Mouse (Mus musculus): ENCODE results near the gene Zfp423. TPM values are rescaled to one million over a fixed set of nuclear protein-coding genes. Genes with fewer than 3 reads are reported as not detected.

Gene Zfp423
- polyA plus RNA-seq, 1 experiment from 2014 or later = 10.4 TPM

DNA sequence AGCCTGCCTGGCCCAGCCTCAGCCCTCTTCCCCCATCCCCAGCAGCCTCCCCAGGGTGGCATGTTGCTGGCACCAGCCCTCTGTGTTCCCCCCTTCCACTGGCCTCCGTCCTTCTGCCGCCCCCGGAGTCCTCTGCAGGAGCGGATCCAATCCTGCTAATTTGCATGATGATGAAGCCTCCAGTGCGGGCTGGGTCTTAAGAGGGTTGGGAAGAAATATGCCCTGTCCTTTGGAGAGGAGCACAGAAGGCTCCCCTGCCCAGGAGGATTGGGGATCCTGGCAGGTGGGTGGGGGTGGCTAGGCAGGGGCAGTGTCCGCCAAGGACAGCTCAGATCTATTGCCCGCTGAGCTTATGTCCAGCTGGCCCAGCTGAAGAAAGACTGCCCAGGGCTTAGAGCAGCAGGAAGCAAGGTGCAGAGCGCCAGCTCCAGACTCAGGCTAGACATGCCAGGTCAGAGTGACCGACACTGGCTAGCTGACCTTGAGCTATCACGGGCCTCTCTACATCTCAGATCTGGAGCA lies 256.5 kb downstream of the Zfp423 start:
- Histone ChIP-seq H3K4me3 (no peak overlapping the region), H3K4me1 (peaks cover 32% of the 10 kb centered on the region), H3K9me3 (no peaks in the 10 kb centered on the region), H3K36me3 (no peaks in the 10 kb centered on the region), H3K27ac (peak overlapping the region; percentile 17; the same call in 1 of the 2 replicates), H3K27me3 (ENCODE audit: insufficient read depth, poor library complexity, severe bottlenecking) (peaks cover 12% of the 10 kb centered on the region; the same call in 1 of the 2 replicates)
- WGBS = 41% methylated on average over 10 of the region's 10 CpGs
- DNase-seq (ENCODE audit: low spot score) = no peak

DNA sequence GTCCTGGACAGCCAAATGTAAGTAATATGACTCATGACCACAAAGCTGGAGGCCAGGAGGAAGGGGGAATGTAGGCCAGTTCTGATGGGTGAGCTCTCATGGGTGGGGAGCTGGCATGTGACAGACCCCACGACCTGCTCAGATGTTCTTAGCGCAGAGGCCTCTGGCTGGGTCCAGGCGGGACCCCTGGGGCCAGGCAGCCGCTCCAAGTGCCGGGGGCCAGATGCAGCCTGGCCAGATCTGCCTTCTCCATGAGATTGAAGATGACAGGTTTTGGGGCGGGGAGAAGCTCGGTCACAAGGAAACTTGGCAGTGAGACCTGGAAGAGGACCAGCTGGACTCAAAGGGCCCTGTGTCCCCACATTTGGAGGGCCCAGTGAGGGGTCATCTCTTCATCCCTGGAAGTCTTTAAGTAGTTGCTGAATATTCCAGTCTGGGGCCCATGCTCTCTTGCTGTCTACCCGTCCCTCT lies 257.3 kb downstream of the Zfp423 start:
- WGBS = 64% methylated on average over 8 of the region's 8 CpGs
- DNase-seq (ENCODE audit: low spot score) = no peak
- H3K27me3 ChIP-seq (ENCODE audit: insufficient read depth, poor library complexity, severe bottlenecking) = peaks cover 6% of the 10 kb centered on the region; the same call in 1 of the 2 replicates

DNA sequence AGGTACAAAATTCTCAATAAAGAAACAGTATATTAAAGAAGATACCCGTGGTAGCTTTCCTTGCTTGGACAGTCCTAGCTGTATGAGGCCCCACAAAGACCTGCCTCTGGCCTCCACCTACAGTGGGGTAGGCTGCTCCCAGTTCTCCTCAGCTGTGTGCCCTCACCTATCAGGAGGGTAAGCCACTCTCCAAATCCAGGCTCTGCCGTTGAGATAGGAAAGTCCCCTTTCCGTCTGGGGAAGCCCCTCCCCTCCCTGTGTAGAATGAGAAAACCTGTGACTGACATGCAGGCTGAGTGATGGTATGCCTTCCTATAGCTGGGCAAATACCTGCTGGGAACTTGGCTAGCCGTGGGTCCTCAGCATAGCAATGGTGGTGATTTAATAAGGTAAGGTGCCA lies 257.8 kb downstream of the Zfp423 start:
- H3K27ac ChIP-seq = no peak overlapping the region
- peaks cover 31% of the 10 kb centered on the region for H3K4me1 ChIP-seq
- 0 out of 2 replicates have a peak, but pooled peaks cover 3% of the 10 kb centered on the region for H3K27me3 ChIP-seq (ENCODE audit: insufficient read depth, poor library complexity, severe bottlenecking)
- no peak overlapping the region for H3K4me3 ChIP-seq
- no peaks in the 10 kb centered on the region for H3K9me3 ChIP-seq
- 54% methylated on average over 4 of the region's 4 CpGs for WGBS
- H3K36me3 ChIP-seq = no peaks in the 10 kb centered on the region
- no peak for DNase-seq (ENCODE audit: low spot score)

More for the DNA sequence above, 257.3 kb downstream of the Zfp423 start:
- Histone ChIP-seq H3K36me3 (no peaks in the 10 kb centered on the region), H3K27ac (no peak overlapping the region), H3K4me3 (no peak overlapping the region), H3K9me3 (no peaks in the 10 kb centered on the region), H3K4me1 (peaks cover 31% of the 10 kb centered on the region)

DNA sequence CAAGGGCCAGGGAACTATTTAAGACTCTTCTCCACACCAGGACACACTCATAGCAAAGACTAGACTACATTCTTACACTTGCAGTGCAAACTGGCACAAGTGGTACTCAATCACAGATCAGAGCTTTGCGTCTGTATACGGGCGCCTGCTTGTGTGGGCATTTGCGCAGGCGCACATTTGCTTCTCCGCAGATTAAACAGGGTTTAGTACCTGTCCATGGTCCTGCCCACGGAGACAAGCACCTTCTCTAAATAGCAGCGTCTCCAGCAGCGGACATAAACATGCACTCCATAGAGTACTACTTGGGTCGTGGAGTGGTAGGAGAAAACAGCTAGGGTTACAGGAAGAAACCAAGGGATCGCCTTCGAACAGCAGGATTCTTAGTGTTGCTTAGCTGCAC lies 259.1 kb downstream of the Zfp423 start:
- H3K36me3 ChIP-seq = no peaks in the 10 kb centered on the region
- H3K9me3 ChIP-seq = no peaks in the 10 kb centered on the region
- 43% methylated on average over 12 of the region's 12 CpGs for WGBS
- H3K27me3 ChIP-seq (ENCODE audit: insufficient read depth, poor library complexity, severe bottlenecking) = 0 out of 2 replicates have a peak, but pooled peaks cover 3% of the 10 kb centered on the region
- no peak for DNase-seq (ENCODE audit: low spot score)
- peaks cover 35% of the 10 kb centered on the region for H3K4me1 ChIP-seq
- H3K4me3 ChIP-seq = no peak overlapping the region
- H3K27ac ChIP-seq = no peak overlapping the region

DNA sequence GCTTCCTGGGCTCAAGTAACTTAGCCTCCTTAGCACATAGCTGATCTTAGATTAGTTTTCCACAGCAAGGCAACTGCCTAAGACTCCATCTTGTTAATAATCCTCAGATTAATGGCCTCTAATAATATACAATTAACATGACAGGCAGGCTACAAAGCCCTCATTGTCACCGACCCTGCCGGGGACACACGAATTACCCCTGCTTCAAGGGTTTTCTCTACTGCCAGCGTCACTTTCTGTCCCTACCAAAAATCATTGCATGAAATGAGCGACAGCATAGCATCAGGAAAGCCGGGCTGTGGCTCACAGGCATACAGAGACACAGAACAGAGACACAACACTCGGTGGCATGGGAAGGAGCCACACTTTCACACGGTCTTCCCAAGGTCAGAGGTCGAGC lies 262.3 kb downstream of the Zfp423 start:
- Histone ChIP-seq H3K4me3 (no peak overlapping the region), H3K4me1 (peaks cover 47% of the 10 kb centered on the region), H3K27me3 (ENCODE audit: insufficient read depth, poor library complexity, severe bottlenecking) (no peaks in the 10 kb centered on the region), H3K27ac (no peak overlapping the region), H3K9me3 (no peaks in the 10 kb centered on the region), H3K36me3 (no peaks in the 10 kb centered on the region)
- 69% methylated on average over 9 of the region's 9 CpGs for WGBS
- DNase-seq (ENCODE audit: low spot score) = no peak

DNA sequence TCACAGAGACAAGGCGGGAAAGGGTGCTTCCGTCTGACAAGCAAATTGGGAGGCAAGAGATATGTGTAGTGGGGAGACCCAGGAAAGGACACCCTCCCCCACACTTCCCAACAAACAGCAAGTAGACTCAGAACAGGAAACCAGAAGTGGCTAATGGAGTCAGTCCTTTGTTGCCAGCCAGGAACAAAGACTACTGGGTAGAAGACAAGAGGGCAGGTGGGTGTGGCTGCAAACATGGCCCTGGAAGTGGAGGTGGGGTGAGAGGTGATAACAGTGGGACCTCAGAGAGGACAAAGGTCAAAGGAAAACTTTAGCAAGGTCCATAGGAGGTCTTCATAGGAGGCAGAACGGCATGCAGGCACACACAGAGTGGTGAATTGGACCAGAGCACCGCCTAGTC lies 265.7 kb downstream of the Zfp423 start:
- no peaks in the 10 kb centered on the region for H3K9me3 ChIP-seq
- H3K4me3 ChIP-seq = no peak overlapping the region
- peaks cover 5% of the 10 kb centered on the region; the same call in 1 of the 2 replicates for H3K27me3 ChIP-seq (ENCODE audit: insufficient read depth, poor library complexity, severe bottlenecking)
- no peak for DNase-seq (ENCODE audit: low spot score)
- H3K27ac ChIP-seq = no peak overlapping the region
- H3K36me3 ChIP-seq = no peaks in the 10 kb centered on the region
- H3K4me1 ChIP-seq = peaks cover 60% of the 10 kb centered on the region
- 43% methylated on average over 4 of the region's 4 CpGs for WGBS

DNA sequence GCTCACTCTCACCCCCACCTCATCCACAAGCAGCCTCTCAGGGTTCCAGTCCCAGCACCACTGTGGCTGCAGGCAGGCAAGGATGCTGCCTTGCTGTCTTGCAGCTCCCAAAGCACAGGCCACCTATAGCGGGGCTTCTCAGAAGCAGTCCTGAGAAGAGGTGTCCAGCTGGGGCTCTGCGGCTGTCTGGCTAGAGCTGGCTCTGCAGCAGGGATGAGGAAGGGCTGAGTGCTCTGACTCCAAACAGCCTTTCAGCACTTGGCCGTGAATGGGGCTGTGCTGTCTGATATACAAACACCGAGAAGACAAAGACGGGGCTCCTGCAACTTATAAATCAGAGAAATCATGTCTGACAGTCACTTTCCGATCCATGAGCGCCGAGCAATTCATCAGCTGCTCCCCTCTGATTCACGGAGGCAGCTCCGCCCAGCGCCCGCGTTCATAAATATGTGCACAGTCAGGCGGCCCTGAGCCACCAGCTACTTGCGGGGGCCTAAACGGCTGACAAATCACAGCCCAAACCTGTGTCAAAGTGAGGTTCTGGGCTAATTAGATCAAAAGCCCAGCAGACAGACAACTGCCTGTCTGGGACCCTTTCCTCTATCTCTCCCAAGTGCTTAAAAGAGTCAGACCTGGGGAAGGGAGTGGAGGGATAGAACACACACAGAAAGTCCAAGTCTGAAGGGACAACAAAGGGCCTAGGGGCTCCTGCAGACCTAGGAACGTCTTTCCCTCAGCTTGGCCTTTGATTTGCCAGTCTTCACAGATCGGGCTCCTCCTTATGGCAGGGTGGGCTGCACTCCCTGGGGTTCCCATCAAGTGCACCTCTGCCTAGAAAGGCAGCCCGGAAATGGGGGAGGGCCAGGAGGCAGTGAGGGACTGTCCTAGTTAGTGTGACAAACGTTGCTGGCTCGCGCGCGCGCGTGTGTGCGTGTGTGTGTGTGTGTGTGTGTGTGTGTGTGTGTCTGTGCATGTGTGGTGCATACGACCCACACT lies 269.0 kb downstream of the Zfp423 start:
- no peak for DNase-seq (ENCODE audit: low spot score)
- Histone ChIP-seq H3K27me3 (ENCODE audit: insufficient read depth, poor library complexity, severe bottlenecking) (peaks cover 15% of the 10 kb centered on the region), H3K9me3 (no peaks in the 10 kb centered on the region), H3K4me3 (peak overlapping the region; percentile 36), H3K36me3 (0 out of 2 replicates have a peak, but pooled peaks cover 6% of the 10 kb centered on the region), H3K4me1 (peaks cover 67% of the 10 kb centered on the region), H3K27ac (no peak overlapping the region)
- 23% methylated on average over 28 of the region's 28 CpGs for WGBS

DNA sequence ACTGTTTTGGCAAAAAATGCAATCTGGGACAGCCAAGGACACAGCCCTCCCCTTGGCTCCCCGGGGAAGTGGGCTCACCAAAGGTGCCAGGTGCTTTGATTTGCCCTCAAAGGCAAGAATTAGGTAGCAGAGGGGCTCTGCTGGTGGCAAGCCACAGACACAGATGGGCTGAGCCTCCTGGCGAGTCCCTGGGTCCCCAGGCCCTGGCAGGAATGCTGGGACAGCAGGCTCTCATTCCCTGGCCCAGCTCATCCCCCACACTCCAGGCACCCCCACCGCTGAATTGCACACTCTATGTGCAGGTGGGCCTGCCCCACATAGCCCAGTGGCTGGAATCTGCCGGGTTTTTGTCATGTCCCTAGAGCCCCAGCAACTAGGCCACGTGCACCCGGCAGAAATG lies 270.2 kb downstream of the Zfp423 start:
- H3K9me3 ChIP-seq = no peaks in the 10 kb centered on the region
- no peak overlapping the region for H3K27ac ChIP-seq
- H3K4me1 ChIP-seq = peaks cover 55% of the 10 kb centered on the region

DNA sequence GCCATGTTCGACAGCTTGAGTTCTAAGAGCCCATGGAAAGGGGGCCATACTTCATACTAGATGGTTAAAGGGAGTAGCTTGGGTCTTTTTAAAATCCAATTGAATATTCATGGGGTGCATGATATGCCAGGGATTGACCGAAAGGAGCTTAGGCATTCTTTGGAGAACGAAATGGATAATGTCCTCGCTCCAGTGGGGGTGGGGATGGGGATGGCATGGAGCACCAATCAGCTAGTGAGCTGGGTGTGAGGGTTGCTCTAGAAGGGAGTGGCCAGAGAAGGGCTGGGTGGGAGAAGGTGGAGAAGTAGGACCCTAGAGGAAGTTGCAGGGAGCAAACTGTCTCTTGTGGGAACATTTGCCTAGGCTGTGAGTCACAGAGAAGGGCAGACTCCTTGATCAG lies 271.0 kb downstream of the Zfp423 start:
- Histone ChIP-seq H3K27ac (no peak overlapping the region), H3K9me3 (no peaks in the 10 kb centered on the region), H3K36me3 (0 out of 2 replicates have a peak, but pooled peaks cover 16% of the 10 kb centered on the region), H3K4me1 (peaks cover 47% of the 10 kb centered on the region), H3K4me3 (no peak overlapping the region), H3K27me3 (ENCODE audit: insufficient read depth, poor library complexity, severe bottlenecking) (peaks cover 15% of the 10 kb centered on the region)
- no peak for DNase-seq (ENCODE audit: low spot score)
- WGBS = 64% methylated on average over 4 of the region's 4 CpGs

More for the DNA sequence above, 270.2 kb downstream of the Zfp423 start:
- Histone ChIP-seq H3K36me3 (0 out of 2 replicates have a peak, but pooled peaks cover 16% of the 10 kb centered on the region), H3K27me3 (ENCODE audit: insufficient read depth, poor library complexity, severe bottlenecking) (peaks cover 15% of the 10 kb centered on the region), H3K4me3 (no peak overlapping the region)
- DNase-seq (ENCODE audit: low spot score) = no peak
- 72% methylated on average over 6 of the region's 6 CpGs for WGBS

DNA sequence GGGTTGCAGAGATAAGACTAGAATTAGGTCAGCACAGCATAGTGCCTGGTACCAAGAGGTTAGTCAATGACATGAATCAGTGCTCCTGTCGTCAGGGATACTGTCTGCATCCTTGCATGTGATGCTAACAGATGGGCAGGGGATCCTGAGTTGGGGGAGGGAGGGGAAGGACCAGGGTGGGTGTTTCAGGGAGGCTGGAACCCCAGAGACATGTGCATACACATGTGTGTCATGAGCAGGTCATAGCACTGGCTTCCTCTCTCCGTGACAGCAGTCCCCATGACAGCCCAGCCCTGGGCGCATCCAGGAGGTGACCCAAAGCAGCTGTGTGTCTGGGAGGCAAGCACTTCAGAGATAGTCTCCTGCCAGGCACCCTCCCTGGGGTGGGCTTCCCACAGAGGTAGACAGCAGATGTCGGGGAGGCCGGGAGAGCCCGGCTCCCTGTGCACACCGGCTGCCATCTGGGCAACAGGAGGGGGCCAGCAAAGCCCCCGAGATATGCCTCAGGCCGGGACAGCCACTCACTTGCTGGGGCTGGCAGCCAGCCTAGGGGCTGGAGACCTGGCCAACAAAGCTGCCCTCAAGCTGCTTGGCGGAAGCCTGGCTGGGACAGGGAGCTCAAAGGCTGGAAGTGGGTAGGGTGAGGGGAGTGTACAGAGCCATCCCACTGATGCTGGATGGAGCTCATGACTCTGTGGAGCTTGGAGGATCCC lies 272.3 kb downstream of the Zfp423 start:
- peaks cover 15% of the 10 kb centered on the region for H3K27me3 ChIP-seq (ENCODE audit: insufficient read depth, poor library complexity, severe bottlenecking)
- WGBS = 43% methylated on average over 10 of the region's 10 CpGs
- 0 out of 2 replicates have a peak, but pooled peaks cover 16% of the 10 kb centered on the region for H3K36me3 ChIP-seq
- no peak overlapping the region for H3K4me3 ChIP-seq
- no peak for DNase-seq (ENCODE audit: low spot score)
- H3K27ac ChIP-seq = no peak overlapping the region
- peaks cover 35% of the 10 kb centered on the region for H3K4me1 ChIP-seq
- H3K9me3 ChIP-seq = no peaks in the 10 kb centered on the region

DNA sequence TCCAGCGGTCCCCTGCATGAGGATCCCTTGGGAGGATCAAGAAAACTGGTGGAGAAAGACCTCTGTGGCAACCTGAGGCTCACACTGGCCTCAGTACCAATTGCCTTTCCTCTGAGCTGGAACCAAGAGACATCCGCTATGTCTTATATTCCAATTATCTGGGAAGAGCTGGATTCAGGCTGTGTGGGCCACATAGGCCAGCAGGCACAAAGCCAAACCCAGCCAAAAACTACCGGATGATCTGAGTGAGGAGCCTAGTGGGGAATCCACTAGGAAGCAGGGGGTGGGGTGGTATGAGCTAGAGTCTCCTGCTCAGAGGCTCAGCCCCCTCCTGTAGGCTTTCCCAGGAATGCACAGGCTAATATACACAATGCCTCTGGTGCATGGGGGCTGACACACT lies 273.4 kb downstream of the Zfp423 start:
- no peak overlapping the region for H3K4me3 ChIP-seq
- no peak for DNase-seq (ENCODE audit: low spot score)
- WGBS = 82% methylated on average over 3 of the region's 3 CpGs
- H3K27ac ChIP-seq = no peak overlapping the region
- no peaks in the 10 kb centered on the region for H3K9me3 ChIP-seq
- H3K27me3 ChIP-seq (ENCODE audit: insufficient read depth, poor library complexity, severe bottlenecking) = peaks cover 15% of the 10 kb centered on the region
- H3K4me1 ChIP-seq = peaks cover 30% of the 10 kb centered on the region
- 0 out of 2 replicates have a peak, but pooled peaks cover 16% of the 10 kb centered on the region for H3K36me3 ChIP-seq

DNA sequence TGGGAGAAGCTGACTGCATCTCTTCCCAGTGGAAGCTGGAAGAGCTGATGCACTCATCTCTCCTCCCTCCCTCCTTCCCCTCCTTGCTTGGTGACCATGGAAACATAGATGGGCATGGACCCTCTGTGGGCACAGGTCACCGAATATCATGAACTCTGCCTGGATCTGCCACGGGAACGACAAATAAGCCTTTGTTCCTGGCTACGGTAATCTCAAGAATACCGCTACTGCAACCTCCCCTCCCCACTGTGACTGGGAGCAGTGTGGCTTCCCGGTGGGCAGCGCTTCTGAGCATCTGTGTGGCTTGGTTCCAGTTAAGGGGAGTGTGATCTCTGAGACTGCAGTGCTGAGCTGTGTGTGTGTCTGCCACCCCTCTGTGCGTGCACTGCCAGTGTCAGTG lies 274.0 kb downstream of the Zfp423 start:
- H3K36me3 ChIP-seq = 0 out of 2 replicates have a peak, but pooled peaks cover 16% of the 10 kb centered on the region

More for the DNA sequence above, 274.0 kb downstream of the Zfp423 start:
- no peak for DNase-seq (ENCODE audit: low spot score)
- Histone ChIP-seq H3K27ac (no peak overlapping the region), H3K4me3 (no peak overlapping the region), H3K4me1 (peaks cover 24% of the 10 kb centered on the region), H3K27me3 (ENCODE audit: insufficient read depth, poor library complexity, severe bottlenecking) (peaks cover 15% of the 10 kb centered on the region), H3K9me3 (no peaks in the 10 kb centered on the region)
- WGBS = 67% methylated on average over 8 of the region's 8 CpGs

All from heart, embryonic 10.5 days (tissue).